Mouse (Mus musculus): ENCODE results near the gene Acly. TPM values are rescaled to one million over a fixed set of nuclear protein-coding genes. Genes with fewer than 3 reads are reported as not detected.

The Acly gene
- polyA plus RNA-seq, 1 experiment from 2014 or later: 120 TPM

DNA sequence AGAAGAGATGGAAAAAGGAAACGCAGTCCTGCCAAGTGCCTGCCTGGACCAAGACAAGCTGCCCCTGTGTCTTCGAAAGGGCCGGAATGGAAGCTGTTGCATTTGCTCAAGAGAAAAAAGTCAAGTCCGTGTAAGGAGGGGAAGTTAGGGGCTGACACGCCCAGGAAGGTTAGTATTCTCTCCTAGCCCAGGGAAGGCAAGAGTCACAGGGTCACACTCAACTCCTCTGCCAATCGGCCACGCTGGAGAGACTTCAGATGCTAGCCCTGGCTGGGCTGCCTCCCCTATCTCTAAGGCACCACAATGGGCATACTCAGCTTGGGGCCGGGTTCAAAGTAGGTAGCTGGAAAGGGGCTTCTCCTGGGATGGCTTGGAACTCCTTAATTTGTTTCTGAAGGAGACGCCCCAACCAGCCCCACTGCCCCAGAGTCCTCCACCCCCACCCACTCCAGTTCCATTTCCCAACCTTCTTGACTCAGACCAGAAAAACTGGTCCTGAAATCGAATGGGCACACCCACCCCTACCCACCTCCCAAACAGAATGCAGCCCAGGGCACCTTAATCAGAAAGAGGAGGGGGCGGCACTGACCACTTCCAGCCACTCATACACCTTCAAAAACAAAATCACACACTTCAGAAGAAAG is 2.7 kb downstream of the Acly start:
- WGBS (ENCODE audit: insufficient replicate concordance): 42% methylated on average over 11 of the region's 11 CpGs
- ATAC-seq (ENCODE audit: low read depth): no peak
- peak overlapping the region; percentile 90 for H3K4me2 ChIP-seq (ENCODE audit: low read depth, low read length)
- no peak overlapping the region for H3K27ac ChIP-seq (ENCODE audit: low read length)
- peaks cover 14% of the 10 kb centered on the region for H3K36me3 ChIP-seq (ENCODE audit: control insufficient read depth, insufficient read depth)
- peaks cover 39% of the 10 kb centered on the region for H3K4me1 ChIP-seq (ENCODE audit: control insufficient read depth, low read depth, low read length)
- H3K9ac ChIP-seq (ENCODE audit: low read depth, low read length): no peak overlapping the region
- H3K4me3 ChIP-seq (ENCODE audit: low read depth, low read length): peak overlapping the region; percentile 88
- H3K9me3 ChIP-seq (replicated peaks; ENCODE audit: control insufficient read depth, low read length): no peaks in the 10 kb centered on the region
- H3K27me3 ChIP-seq (ENCODE audit: control insufficient read depth, insufficient read depth, low read depth, low read length): no peaks in the 10 kb centered on the region

DNA sequence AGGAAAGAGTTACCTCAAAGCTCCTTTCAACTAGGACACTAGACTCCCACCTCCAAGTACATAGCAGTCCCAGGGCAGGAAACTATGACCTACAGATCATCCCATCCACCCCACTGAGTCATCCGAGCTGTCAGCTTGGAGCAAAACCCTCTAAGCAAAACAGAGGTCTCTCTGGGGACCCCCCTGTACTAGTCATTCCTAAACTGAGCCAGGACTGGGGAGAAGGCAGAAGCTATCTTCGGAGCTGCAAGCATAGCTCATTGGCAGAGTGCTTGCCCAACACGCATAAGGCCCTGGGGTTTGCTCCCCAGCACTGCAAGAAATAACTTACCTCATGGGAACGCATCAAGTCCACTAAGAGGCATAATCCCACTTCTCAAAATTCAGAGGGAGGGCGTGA is 3.4 kb downstream of the Acly start:
- no peaks in the 10 kb centered on the region for H3K9me3 ChIP-seq (replicated peaks; ENCODE audit: control insufficient read depth, low read length)
- H3K4me3 ChIP-seq (ENCODE audit: low read depth, low read length): no peak overlapping the region
- H3K27ac ChIP-seq (ENCODE audit: low read length): no peak overlapping the region
- H3K27me3 ChIP-seq (ENCODE audit: control insufficient read depth, insufficient read depth, low read depth, low read length): no peaks in the 10 kb centered on the region
- peaks cover 39% of the 10 kb centered on the region for H3K4me1 ChIP-seq (ENCODE audit: control insufficient read depth, low read depth, low read length)
- H3K9ac ChIP-seq (ENCODE audit: low read depth, low read length): no peak overlapping the region
- H3K4me2 ChIP-seq (ENCODE audit: low read depth, low read length): 0 out of 2 replicates have a peak overlapping the region, but pooled peaks have one; percentile 90
- ATAC-seq (ENCODE audit: low read depth): no peak
- 66% methylated on average over 5 of the region's 5 CpGs for WGBS (ENCODE audit: insufficient replicate concordance)
- peaks cover 18% of the 10 kb centered on the region for H3K36me3 ChIP-seq (ENCODE audit: control insufficient read depth, insufficient read depth)

DNA sequence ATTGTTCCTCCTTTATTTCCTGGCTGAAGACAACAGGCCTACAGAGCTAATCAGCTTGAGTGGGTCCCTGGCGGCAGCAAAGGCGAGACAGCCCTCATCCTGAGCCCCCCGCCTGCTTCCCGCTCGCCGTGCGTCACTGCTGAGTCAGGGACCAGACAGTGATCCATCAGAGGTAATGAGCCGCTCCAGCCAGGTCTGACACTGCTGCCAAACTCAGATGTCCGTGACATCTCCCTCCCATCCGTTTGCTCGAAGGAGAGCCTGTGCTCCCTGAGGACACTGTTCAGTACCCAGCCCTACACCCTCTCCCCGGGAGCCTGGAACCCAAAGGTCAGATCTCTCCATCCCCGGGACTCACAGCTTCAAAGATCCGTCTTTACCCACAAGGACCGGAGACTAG is 7.0 kb downstream of the Acly start:
- ATAC-seq (ENCODE audit: low read depth): no peak
- no peak overlapping the region for H3K9ac ChIP-seq (ENCODE audit: low read depth, low read length)
- no peak overlapping the region for H3K4me2 ChIP-seq (ENCODE audit: low read depth, low read length)
- H3K36me3 ChIP-seq (ENCODE audit: control insufficient read depth, insufficient read depth): peaks cover 26% of the 10 kb centered on the region
- no peak overlapping the region for H3K27ac ChIP-seq (ENCODE audit: low read length)
- no peak overlapping the region for H3K4me3 ChIP-seq (ENCODE audit: low read depth, low read length)
- H3K27me3 ChIP-seq (ENCODE audit: control insufficient read depth, insufficient read depth, low read depth, low read length): no peaks in the 10 kb centered on the region
- peaks cover 19% of the 10 kb centered on the region for H3K4me1 ChIP-seq (ENCODE audit: control insufficient read depth, low read depth, low read length)
- WGBS (ENCODE audit: insufficient replicate concordance): 78% methylated on average over 15 of the region's 15 CpGs
- H3K9me3 ChIP-seq (replicated peaks; ENCODE audit: control insufficient read depth, low read length): no peaks in the 10 kb centered on the region

DNA sequence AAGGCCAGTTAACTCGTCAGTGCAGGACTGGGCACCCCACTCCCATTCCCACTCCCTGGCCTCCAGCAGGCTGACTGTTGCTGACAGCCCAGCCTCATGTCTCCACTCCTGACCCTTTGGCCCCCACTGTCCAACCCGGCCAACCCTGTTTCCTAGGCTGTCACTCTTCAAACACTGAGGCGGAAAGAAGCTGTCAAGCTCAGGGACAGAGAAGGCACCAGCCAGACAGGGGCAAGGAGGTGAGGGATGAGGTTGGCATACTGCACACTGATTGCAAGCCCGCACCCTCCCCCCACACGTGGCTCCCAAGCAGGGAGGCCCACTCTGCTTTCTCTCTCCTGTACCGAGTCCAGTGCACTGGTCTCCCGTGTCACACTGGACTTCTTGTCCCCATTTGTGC is 8.6 kb downstream of the Acly start:
- no peak overlapping the region for H3K4me3 ChIP-seq (ENCODE audit: low read depth, low read length)
- H3K36me3 ChIP-seq (ENCODE audit: control insufficient read depth, insufficient read depth): peaks cover 36% of the 10 kb centered on the region
- ATAC-seq (ENCODE audit: low read depth): peak; percentile 23; the same call in 1 of the 2 replicates
- H3K9ac ChIP-seq (ENCODE audit: low read depth, low read length): no peak overlapping the region
- H3K4me2 ChIP-seq (ENCODE audit: low read depth, low read length): no peak overlapping the region
- no peaks in the 10 kb centered on the region for H3K9me3 ChIP-seq (replicated peaks; ENCODE audit: control insufficient read depth, low read length)
- 66% methylated on average over 7 of the region's 7 CpGs for WGBS (ENCODE audit: insufficient replicate concordance)
- no peaks in the 10 kb centered on the region for H3K27me3 ChIP-seq (ENCODE audit: control insufficient read depth, insufficient read depth, low read depth, low read length)
- H3K4me1 ChIP-seq (ENCODE audit: control insufficient read depth, low read depth, low read length): peaks cover 4% of the 10 kb centered on the region
- no peak overlapping the region; the same call in 1 of the 2 replicates for H3K27ac ChIP-seq (ENCODE audit: low read length)

DNA sequence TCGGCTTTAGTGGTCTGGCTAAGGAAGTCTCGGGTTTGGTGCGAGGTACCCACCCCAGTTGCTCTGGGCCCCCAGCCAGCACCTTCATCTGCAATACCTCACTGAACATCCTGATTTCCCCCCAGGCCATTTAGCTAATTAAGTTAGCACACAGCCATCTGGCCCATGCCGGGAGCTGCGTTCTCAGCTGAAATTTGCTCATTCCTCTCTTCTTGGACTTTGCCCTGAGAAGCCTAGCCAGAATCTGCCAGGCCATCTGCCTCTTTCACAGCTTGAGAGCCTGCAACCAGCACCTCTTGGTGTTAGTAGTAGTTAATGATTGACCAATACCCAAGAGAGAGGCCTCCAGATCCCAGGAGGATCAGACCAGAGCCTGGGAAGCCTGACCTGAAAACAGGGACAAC is 9.6 kb downstream of the Acly start:
- no peak overlapping the region for H3K4me2 ChIP-seq (ENCODE audit: low read depth, low read length)
- H3K9ac ChIP-seq (ENCODE audit: low read depth, low read length): no peak overlapping the region
- 71% methylated on average over 5 of the region's 5 CpGs for WGBS (ENCODE audit: insufficient replicate concordance)
- H3K27ac ChIP-seq (ENCODE audit: low read length): no peak overlapping the region
- H3K9me3 ChIP-seq (replicated peaks; ENCODE audit: control insufficient read depth, low read length): no peaks in the 10 kb centered on the region
- peak; percentile 82 for ATAC-seq (ENCODE audit: low read depth)
- H3K27me3 ChIP-seq (ENCODE audit: control insufficient read depth, insufficient read depth, low read depth, low read length): no peaks in the 10 kb centered on the region
- H3K4me3 ChIP-seq (ENCODE audit: low read depth, low read length): no peak overlapping the region
- peaks cover 33% of the 10 kb centered on the region for H3K36me3 ChIP-seq (ENCODE audit: control insufficient read depth, insufficient read depth)
- peaks cover 4% of the 10 kb centered on the region for H3K4me1 ChIP-seq (ENCODE audit: control insufficient read depth, low read depth, low read length)

DNA sequence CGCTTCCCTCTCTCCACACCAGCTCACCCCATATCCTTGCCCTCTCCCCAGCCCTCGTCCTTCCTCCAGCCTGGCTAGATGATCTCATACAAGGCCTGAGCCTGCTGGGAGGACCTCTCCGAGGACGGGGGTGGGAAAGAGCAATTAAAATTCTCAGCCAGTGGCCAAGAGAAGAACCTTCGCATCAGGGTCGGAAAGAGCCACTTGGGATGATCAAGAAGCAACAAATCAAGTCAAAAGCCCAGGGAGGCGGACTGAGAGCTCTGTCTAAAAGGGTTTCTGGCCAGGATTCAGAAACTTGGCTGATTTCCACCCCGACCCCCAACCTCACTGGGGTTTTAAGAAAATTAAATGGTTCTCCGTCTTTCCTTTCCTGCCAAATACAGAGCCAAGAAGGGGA is 11.5 kb downstream of the Acly start:
- peaks cover 36% of the 10 kb centered on the region for H3K36me3 ChIP-seq (ENCODE audit: control insufficient read depth, insufficient read depth)
- ATAC-seq (ENCODE audit: low read depth): no peak
- H3K4me2 ChIP-seq (ENCODE audit: low read depth, low read length): no peak overlapping the region
- H3K9ac ChIP-seq (ENCODE audit: low read depth, low read length): no peak overlapping the region
- peaks cover 4% of the 10 kb centered on the region for H3K4me1 ChIP-seq (ENCODE audit: control insufficient read depth, low read depth, low read length)
- no peaks in the 10 kb centered on the region for H3K27me3 ChIP-seq (ENCODE audit: control insufficient read depth, insufficient read depth, low read depth, low read length)
- H3K4me3 ChIP-seq (ENCODE audit: low read depth, low read length): no peak overlapping the region
- 70% methylated on average over 9 of the region's 9 CpGs for WGBS (ENCODE audit: insufficient replicate concordance)
- no peak overlapping the region for H3K27ac ChIP-seq (ENCODE audit: low read length)
- H3K9me3 ChIP-seq (replicated peaks; ENCODE audit: control insufficient read depth, low read length): no peaks in the 10 kb centered on the region

DNA sequence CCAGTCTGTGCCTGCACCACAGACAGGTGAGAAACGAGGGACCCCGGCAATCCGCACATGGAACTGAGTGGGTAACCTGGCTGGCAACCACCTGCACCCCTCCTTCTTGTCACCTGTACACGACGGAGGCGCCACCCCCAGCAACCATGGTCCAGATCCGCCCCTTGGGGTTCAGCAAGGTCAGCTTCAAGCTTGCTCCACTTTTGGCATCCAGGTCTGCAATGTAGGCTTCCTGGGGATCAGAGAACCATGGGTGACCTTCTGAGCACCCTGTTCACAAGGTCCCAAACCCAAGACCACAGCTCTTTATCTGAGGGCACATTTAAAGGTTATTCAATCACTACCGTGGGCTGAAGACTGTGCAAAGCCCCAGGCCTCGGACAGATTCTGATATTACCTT is 12.0 kb downstream of the Acly start:
- H3K36me3 ChIP-seq (ENCODE audit: control insufficient read depth, insufficient read depth): peaks cover 39% of the 10 kb centered on the region
- WGBS (ENCODE audit: insufficient replicate concordance): 83% methylated on average over 9 of the region's 9 CpGs
- no peak overlapping the region for H3K27ac ChIP-seq (ENCODE audit: low read length)

DNA sequence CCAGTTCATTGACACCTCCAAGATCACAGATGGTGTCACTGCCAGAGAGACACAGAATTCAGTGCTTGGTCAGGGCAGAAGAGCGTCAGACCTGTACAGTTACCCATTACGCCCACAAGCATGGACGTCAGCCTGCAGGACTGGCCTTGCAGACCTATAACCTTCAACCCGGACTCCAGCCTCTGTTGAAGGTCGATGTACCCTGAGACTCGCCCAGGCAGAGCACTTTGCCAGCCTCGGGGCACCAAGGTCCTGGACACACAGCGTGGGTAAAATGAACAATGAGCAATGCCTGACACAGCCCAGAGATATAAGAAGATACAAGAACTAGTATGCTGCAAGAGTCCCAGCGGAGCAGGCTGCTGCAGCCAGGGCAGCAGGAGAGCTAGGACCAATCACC is 12.7 kb downstream of the Acly start:
- no peaks in the 10 kb centered on the region for H3K27me3 ChIP-seq (ENCODE audit: control insufficient read depth, insufficient read depth, low read depth, low read length)
- peaks cover 4% of the 10 kb centered on the region for H3K4me1 ChIP-seq (ENCODE audit: control insufficient read depth, low read depth, low read length)
- H3K9ac ChIP-seq (ENCODE audit: low read depth, low read length): no peak overlapping the region
- 82% methylated on average over 9 of the region's 9 CpGs for WGBS (ENCODE audit: insufficient replicate concordance)
- no peaks in the 10 kb centered on the region for H3K9me3 ChIP-seq (replicated peaks; ENCODE audit: control insufficient read depth, low read length)
- H3K27ac ChIP-seq (ENCODE audit: low read length): no peak overlapping the region
- H3K36me3 ChIP-seq (ENCODE audit: control insufficient read depth, insufficient read depth): peaks cover 37% of the 10 kb centered on the region
- no peak overlapping the region for H3K4me2 ChIP-seq (ENCODE audit: low read depth, low read length)
- no peak for ATAC-seq (ENCODE audit: low read depth)
- H3K4me3 ChIP-seq (ENCODE audit: low read depth, low read length): no peak overlapping the region

More for the DNA sequence above, 12.0 kb downstream of the Acly start:
- peaks cover 4% of the 10 kb centered on the region for H3K4me1 ChIP-seq (ENCODE audit: control insufficient read depth, low read depth, low read length)
- H3K4me2 ChIP-seq (ENCODE audit: low read depth, low read length): no peak overlapping the region
- H3K9ac ChIP-seq (ENCODE audit: low read depth, low read length): no peak overlapping the region
- H3K27me3 ChIP-seq (ENCODE audit: control insufficient read depth, insufficient read depth, low read depth, low read length): no peaks in the 10 kb centered on the region
- H3K9me3 ChIP-seq (replicated peaks; ENCODE audit: control insufficient read depth, low read length): no peaks in the 10 kb centered on the region
- H3K4me3 ChIP-seq (ENCODE audit: low read depth, low read length): no peak overlapping the region
- no peak for ATAC-seq (ENCODE audit: low read depth)

DNA sequence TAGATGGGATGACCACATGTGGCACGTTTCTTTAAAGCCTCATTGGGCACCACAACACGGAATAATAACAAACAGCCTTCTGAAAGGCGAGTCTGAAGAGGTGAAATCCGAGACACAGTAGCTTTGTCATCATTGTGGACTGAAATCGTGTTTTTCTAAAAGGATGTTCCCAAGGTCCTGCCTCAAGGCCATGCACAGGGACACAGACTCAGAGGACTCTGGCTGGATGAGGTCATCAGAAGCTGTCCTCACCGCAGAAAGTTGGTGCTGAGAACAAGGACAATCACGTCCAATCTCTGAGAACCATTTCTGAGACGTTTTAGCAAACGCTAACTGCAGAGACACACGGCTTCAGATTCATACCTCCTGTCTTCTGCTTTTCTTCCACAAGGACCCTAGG is 14.1 kb downstream of the Acly start:
- Histone ChIP-seq H3K4me1 (ENCODE audit: control insufficient read depth, low read depth, low read length) (no peaks in the 10 kb centered on the region), H3K9me3 (replicated peaks; ENCODE audit: control insufficient read depth, low read length) (no peaks in the 10 kb centered on the region), H3K9ac (ENCODE audit: low read depth, low read length) (no peak overlapping the region), H3K4me3 (ENCODE audit: low read depth, low read length) (no peak overlapping the region), H3K4me2 (ENCODE audit: low read depth, low read length) (no peak overlapping the region), H3K27ac (ENCODE audit: low read length) (no peak overlapping the region), H3K36me3 (ENCODE audit: control insufficient read depth, insufficient read depth) (peaks cover 33% of the 10 kb centered on the region), H3K27me3 (ENCODE audit: control insufficient read depth, insufficient read depth, low read depth, low read length) (no peaks in the 10 kb centered on the region)
- no peak for ATAC-seq (ENCODE audit: low read depth)
- 75% methylated on average over 10 of the region's 10 CpGs for WGBS (ENCODE audit: insufficient replicate concordance)
